Mouse (Mus musculus): ENCODE results near the gene Rora. TPM values are rescaled to one million over a fixed set of nuclear protein-coding genes. Genes with fewer than 3 reads are reported as not detected.

Rora gene
- polyA plus RNA-seq, 1 experiment from 2014 or later = 4.4 TPM

DNA sequence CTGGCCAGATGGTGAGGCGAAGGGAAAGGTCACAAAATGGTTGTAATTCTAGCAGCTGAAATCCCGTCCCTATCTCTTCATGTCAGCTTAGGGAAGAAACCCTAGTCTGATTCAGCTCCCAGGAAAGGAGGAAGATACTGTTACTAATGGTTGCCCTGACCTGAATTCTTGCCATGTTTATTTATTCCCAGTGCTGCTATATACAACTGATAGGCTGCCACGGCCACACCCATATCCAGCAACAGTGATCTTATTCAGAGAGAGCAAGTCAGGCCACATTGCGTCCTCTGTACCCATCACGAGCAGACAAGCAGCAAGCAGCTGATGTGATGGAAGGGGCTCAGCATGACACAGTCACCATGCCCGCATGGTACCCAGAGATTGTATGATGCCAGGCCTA, 150.6 kb downstream of the Rora start:
- ATAC-seq (replicated peaks; ENCODE audit: low FRiP score, low TSS enrichment, low read depth) (no peak), DNase-seq (ENCODE audit: low spot score) (no peak)
- H3K27ac ChIP-seq (ENCODE audit: low read depth) = no peak overlapping the region
- no peak overlapping the region for H3K4me2 ChIP-seq (ENCODE audit: low read length)
- 42% methylated on average over 6 of the region's 6 CpGs for WGBS
- H3K4me1 ChIP-seq (replicated peaks; ENCODE audit: control insufficient read depth, insufficient read depth, low read length) = peaks cover 7% of the 10 kb centered on the region
- no peak overlapping the region for H3K4me3 ChIP-seq (ENCODE audit: low read depth, low read length)
- no peaks in the 10 kb centered on the region for H3K36me3 ChIP-seq (ENCODE audit: control insufficient read depth, insufficient read depth, low read length)
- H3K9ac ChIP-seq (ENCODE audit: low read length) = no peak overlapping the region
- H3K9me3 ChIP-seq (ENCODE audit: control insufficient read depth, low read length) = no peaks in the 10 kb centered on the region
- no peaks in the 10 kb centered on the region for H3K27me3 ChIP-seq (replicated peaks; ENCODE audit: control insufficient read depth, insufficient read depth, low read length)

DNA sequence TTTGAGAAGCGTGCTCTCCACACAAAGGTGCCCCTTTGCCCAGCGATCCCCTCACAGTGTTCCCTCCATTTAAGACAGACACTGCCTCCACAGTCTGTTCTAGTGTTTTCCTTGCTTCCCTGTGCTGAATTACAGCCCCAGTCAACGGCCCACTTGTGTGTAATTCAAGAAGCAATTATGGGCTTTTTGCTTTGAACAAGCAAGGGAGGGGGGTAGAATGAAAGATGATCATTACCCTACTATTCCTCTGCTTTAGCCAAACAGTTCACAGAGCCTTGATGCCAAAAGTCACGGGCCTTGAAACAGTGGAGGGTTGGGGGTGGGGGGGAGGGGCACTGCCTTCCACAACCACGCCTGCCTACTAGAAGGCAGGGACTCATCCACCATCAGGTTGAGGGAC, 152.2 kb downstream of the Rora start:
- H3K4me3 ChIP-seq (ENCODE audit: low read depth, low read length) = no peak overlapping the region
- no peaks in the 10 kb centered on the region for H3K27me3 ChIP-seq (replicated peaks; ENCODE audit: control insufficient read depth, insufficient read depth, low read length)
- no peaks in the 10 kb centered on the region for H3K9me3 ChIP-seq (ENCODE audit: control insufficient read depth, low read length)
- ATAC-seq (replicated peaks; ENCODE audit: low FRiP score, low TSS enrichment, low read depth) = no peak
- no peak overlapping the region for H3K27ac ChIP-seq (ENCODE audit: low read depth)
- no peaks in the 10 kb centered on the region for H3K36me3 ChIP-seq (ENCODE audit: control insufficient read depth, insufficient read depth, low read length)
- H3K4me1 ChIP-seq (replicated peaks; ENCODE audit: control insufficient read depth, insufficient read depth, low read length) = peaks cover 7% of the 10 kb centered on the region
- H3K4me2 ChIP-seq (ENCODE audit: low read length) = no peak overlapping the region
- no peak overlapping the region for H3K9ac ChIP-seq (ENCODE audit: low read length)
- no peak for DNase-seq (ENCODE audit: low spot score)
- 38% methylated on average over 5 of the region's 5 CpGs for WGBS

DNA sequence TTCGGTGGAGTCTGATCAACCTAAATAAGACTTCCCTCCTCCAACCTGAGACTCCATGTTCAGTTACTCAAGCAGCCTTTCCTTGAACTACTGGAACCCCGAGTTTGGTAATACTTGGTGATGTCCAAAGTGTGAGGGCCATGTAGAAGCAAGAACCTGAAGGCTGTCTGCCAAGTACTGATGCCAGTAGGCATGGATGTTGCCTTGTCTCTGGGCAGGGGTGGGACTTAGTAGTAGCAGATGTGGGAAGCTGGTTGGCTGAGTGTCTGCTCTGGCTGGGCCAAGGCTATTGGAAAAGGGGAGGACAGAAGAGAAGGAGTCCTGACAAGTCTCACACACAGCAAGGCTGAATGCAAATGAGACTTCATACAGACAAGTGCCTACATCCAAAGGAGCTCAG, 154.1 kb downstream of the Rora start:
- 93% methylated on average over 2 of the region's 2 CpGs for WGBS
- no peaks in the 10 kb centered on the region for H3K36me3 ChIP-seq (ENCODE audit: control insufficient read depth, insufficient read depth, low read length)
- no peak overlapping the region for H3K4me3 ChIP-seq (ENCODE audit: low read depth, low read length)
- DNase-seq (ENCODE audit: low spot score) = no peak
- no peaks in the 10 kb centered on the region for H3K9me3 ChIP-seq (ENCODE audit: control insufficient read depth, low read length)
- H3K4me2 ChIP-seq (ENCODE audit: low read length) = no peak overlapping the region
- no peak overlapping the region for H3K9ac ChIP-seq (ENCODE audit: low read length)
- H3K27me3 ChIP-seq (replicated peaks; ENCODE audit: control insufficient read depth, insufficient read depth, low read length) = no peaks in the 10 kb centered on the region
- ATAC-seq (replicated peaks; ENCODE audit: low FRiP score, low TSS enrichment, low read depth) = no peak
- H3K27ac ChIP-seq (ENCODE audit: low read depth) = no peak overlapping the region
- peaks cover 9% of the 10 kb centered on the region for H3K4me1 ChIP-seq (replicated peaks; ENCODE audit: control insufficient read depth, insufficient read depth, low read length)

DNA sequence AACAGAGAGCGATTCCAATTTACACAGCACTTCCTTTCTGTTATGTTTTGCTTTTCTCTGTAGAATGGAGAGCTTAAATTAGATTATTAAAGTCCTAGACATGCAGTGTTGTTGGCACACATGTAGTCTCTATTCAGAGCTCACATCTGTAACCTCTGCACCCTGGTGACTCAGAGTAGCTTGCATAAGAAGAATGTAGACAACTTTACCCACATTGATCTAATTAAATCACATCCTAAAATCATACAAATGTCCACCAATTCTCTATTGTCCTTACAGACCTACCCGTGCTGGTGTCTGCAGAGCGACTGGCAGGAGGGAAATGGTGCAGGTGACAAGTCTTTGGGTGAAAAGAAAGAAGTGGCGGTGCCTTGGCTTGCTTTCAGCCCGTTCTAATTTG, 155.9 kb downstream of the Rora start:
- ATAC-seq (replicated peaks; ENCODE audit: low FRiP score, low TSS enrichment, low read depth) = no peak
- Histone ChIP-seq H3K27me3 (replicated peaks; ENCODE audit: control insufficient read depth, insufficient read depth, low read length) (no peaks in the 10 kb centered on the region), H3K9ac (ENCODE audit: low read length) (no peak overlapping the region), H3K4me3 (ENCODE audit: low read depth, low read length) (no peak overlapping the region), H3K9me3 (ENCODE audit: control insufficient read depth, low read length) (no peaks in the 10 kb centered on the region), H3K27ac (ENCODE audit: low read depth) (no peak overlapping the region), H3K36me3 (ENCODE audit: control insufficient read depth, insufficient read depth, low read length) (no peaks in the 10 kb centered on the region), H3K4me2 (ENCODE audit: low read length) (no peak overlapping the region), H3K4me1 (replicated peaks; ENCODE audit: control insufficient read depth, insufficient read depth, low read length) (peaks cover 14% of the 10 kb centered on the region)
- no peak for DNase-seq (ENCODE audit: low spot score)
- WGBS = 66% methylated on average over 5 of the region's 5 CpGs

DNA sequence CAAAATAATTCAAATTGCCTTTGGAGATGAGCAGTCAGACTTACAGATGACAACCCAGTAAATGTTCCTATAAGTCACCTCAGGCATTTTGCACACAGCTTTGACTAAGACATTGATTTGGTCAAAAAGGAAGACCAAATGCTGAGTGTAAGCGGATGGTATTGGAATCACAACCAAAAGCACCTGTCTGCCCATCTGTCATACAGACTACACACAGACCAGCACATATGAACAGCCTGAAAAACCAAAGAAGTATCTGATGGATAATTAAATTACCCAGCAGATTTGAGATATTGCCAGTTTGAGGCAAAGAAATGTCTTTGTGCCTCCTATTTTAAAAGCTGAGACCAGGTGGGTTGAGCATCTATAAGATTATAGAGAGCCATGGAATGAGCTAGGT, 161.1 kb downstream of the Rora start:
- Histone ChIP-seq H3K4me3 (ENCODE audit: low read depth, low read length) (no peak overlapping the region), H3K9me3 (ENCODE audit: control insufficient read depth, low read length) (no peaks in the 10 kb centered on the region), H3K36me3 (ENCODE audit: control insufficient read depth, insufficient read depth, low read length) (no peaks in the 10 kb centered on the region), H3K9ac (ENCODE audit: low read length) (no peak overlapping the region), H3K4me2 (ENCODE audit: low read length) (no peak overlapping the region), H3K27me3 (replicated peaks; ENCODE audit: control insufficient read depth, insufficient read depth, low read length) (no peaks in the 10 kb centered on the region), H3K27ac (ENCODE audit: low read depth) (no peak overlapping the region), H3K4me1 (replicated peaks; ENCODE audit: control insufficient read depth, insufficient read depth, low read length) (peaks cover 14% of the 10 kb centered on the region)
- no peak for ATAC-seq (replicated peaks; ENCODE audit: low FRiP score, low TSS enrichment, low read depth)
- WGBS = 92% methylated on average over 1 of the region's 1 CpGs
- DNase-seq (ENCODE audit: low spot score) = no peak

DNA sequence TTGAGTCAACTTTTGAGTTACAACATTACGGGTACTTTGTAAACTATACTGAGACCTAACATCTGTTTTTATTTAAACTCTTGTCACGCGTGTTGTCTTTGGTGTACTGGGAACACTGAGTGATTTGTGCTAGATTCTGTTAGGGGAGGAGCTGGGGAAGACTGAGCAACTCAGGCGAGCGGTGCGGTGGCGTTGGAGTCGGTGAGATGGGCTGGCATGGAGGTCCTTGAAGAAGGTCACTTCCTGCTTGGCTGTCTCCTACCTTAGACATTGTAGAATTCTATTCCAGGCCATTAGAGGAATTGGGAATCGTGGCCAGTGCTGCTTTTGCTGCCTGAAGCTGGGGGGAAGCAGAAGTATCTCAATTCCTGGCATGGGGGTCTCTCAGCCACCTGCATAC, 162.3 kb downstream of the Rora start:
- ATAC-seq (replicated peaks; ENCODE audit: low FRiP score, low TSS enrichment, low read depth) = no peak
- H3K4me2 ChIP-seq (ENCODE audit: low read length) = no peak overlapping the region
- no peak overlapping the region for H3K9ac ChIP-seq (ENCODE audit: low read length)
- no peak for DNase-seq (ENCODE audit: low spot score)
- 86% methylated on average over 9 of the region's 9 CpGs for WGBS
- no peak overlapping the region for H3K4me3 ChIP-seq (ENCODE audit: low read depth, low read length)
- no peaks in the 10 kb centered on the region for H3K36me3 ChIP-seq (ENCODE audit: control insufficient read depth, insufficient read depth, low read length)
- no peak overlapping the region for H3K27ac ChIP-seq (ENCODE audit: low read depth)
- H3K4me1 ChIP-seq (replicated peaks; ENCODE audit: control insufficient read depth, insufficient read depth, low read length) = peaks cover 14% of the 10 kb centered on the region
- H3K27me3 ChIP-seq (replicated peaks; ENCODE audit: control insufficient read depth, insufficient read depth, low read length) = no peaks in the 10 kb centered on the region
- H3K9me3 ChIP-seq (ENCODE audit: control insufficient read depth, low read length) = no peaks in the 10 kb centered on the region

DNA sequence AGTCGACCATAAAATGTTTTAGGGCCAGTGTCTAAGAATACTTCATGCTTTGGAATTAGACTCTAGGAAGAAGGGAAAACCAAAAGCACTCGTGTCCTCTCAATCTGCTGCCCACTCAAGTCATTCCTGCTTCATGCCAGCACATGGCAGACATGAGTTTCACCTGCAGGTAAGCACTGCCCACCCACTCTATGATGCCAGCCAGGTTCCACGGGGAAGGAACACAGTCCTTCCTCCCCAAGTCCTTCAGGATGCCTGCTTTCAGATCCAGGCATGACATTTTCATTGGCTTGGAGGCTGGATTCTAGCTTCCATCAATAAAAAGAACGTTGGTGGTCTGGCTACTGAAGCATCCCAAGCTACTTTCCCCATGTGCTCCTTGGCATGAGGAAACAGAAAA, 166.4 kb downstream of the Rora start:
- Histone ChIP-seq H3K9me3 (ENCODE audit: control insufficient read depth, low read length) (no peaks in the 10 kb centered on the region), H3K4me2 (ENCODE audit: low read length) (no peak overlapping the region), H3K4me3 (ENCODE audit: low read depth, low read length) (no peak overlapping the region), H3K36me3 (ENCODE audit: control insufficient read depth, insufficient read depth, low read length) (no peaks in the 10 kb centered on the region), H3K27me3 (replicated peaks; ENCODE audit: control insufficient read depth, insufficient read depth, low read length) (no peaks in the 10 kb centered on the region), H3K9ac (ENCODE audit: low read length) (no peak overlapping the region), H3K4me1 (replicated peaks; ENCODE audit: control insufficient read depth, insufficient read depth, low read length) (no peaks in the 10 kb centered on the region), H3K27ac (ENCODE audit: low read depth) (no peak overlapping the region)
- DNase-seq (ENCODE audit: low spot score) (no peak), ATAC-seq (replicated peaks; ENCODE audit: low FRiP score, low TSS enrichment, low read depth) (no peak)
- 84% methylated on average over 4 of the region's 4 CpGs for WGBS

DNA sequence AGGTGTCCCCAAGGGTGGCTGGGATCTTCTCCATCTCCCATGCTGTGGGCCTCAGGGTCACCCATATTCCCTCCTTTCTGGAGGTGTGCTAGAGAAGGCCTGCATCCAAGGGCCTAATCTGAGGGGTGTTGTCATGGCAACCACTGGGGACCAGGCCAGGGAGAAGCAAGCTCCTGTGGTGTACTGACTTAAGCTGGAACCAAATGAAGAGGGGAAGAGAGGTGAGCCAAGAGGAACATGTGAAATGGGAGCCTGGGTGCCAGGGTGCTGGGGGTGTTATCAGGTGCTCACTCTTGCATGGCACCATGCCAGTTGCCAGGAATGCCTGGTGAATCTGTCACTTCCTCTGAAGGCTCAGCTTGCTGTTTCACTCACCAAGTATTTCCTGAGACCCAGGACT, 166.9 kb downstream of the Rora start:
- Histone ChIP-seq H3K9ac (ENCODE audit: low read length) (no peak overlapping the region), H3K4me3 (ENCODE audit: low read depth, low read length) (no peak overlapping the region), H3K4me1 (replicated peaks; ENCODE audit: control insufficient read depth, insufficient read depth, low read length) (no peaks in the 10 kb centered on the region), H3K36me3 (ENCODE audit: control insufficient read depth, insufficient read depth, low read length) (no peaks in the 10 kb centered on the region), H3K27ac (ENCODE audit: low read depth) (no peak overlapping the region), H3K4me2 (ENCODE audit: low read length) (no peak overlapping the region), H3K9me3 (ENCODE audit: control insufficient read depth, low read length) (no peaks in the 10 kb centered on the region), H3K27me3 (replicated peaks; ENCODE audit: control insufficient read depth, insufficient read depth, low read length) (no peaks in the 10 kb centered on the region)
- no peak for ATAC-seq (replicated peaks; ENCODE audit: low FRiP score, low TSS enrichment, low read depth)
- no peak for DNase-seq (ENCODE audit: low spot score)

DNA sequence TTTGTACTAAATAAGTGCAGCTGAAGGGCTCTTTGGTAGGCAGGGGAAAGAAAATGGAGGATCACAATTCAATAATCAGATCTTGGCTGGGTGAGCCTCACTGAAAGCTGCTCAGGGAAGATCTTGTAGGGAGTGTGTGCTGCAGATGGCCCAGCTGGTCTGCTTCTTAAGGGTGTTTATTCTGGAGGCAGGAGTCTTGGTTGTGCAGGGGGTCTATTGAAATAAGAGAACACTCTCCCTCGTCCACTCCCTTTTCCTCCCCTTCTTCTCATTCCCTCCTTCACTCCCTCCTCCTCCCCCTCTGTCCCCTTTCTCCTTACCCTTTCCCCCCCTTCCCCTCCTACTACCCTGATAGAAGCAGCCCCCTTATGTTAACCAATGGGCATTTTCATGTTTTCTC, 167.8 kb downstream of the Rora start:
- Histone ChIP-seq H3K4me1 (replicated peaks; ENCODE audit: control insufficient read depth, insufficient read depth, low read length) (no peaks in the 10 kb centered on the region), H3K36me3 (ENCODE audit: control insufficient read depth, insufficient read depth, low read length) (no peaks in the 10 kb centered on the region), H3K9ac (ENCODE audit: low read length) (no peak overlapping the region), H3K9me3 (ENCODE audit: control insufficient read depth, low read length) (no peaks in the 10 kb centered on the region), H3K4me2 (ENCODE audit: low read length) (no peak overlapping the region), H3K4me3 (ENCODE audit: low read depth, low read length) (no peak overlapping the region), H3K27ac (ENCODE audit: low read depth) (no peak overlapping the region), H3K27me3 (replicated peaks; ENCODE audit: control insufficient read depth, insufficient read depth, low read length) (no peaks in the 10 kb centered on the region)
- ATAC-seq (replicated peaks; ENCODE audit: low FRiP score, low TSS enrichment, low read depth) (no peak), DNase-seq (ENCODE audit: low spot score) (no peak)
- WGBS = 30% methylated on average over 1 of the region's 1 CpGs

Data from intestine, embryonic 14.5 days (tissue).